Mouse (Mus musculus) forebrain, embryonic 14.5 days (tissue): ENCODE results near the gene Rfc4. TPM values are rescaled to one million over a fixed set of nuclear protein-coding genes. Genes with fewer than 3 reads are reported as not detected.
A peak's percentile ranks its signal among the peaks of the same experiment; 100 is the strongest.
"Not testable (repeated sequence)": the region's sequence is repeated elsewhere in the genome, so short reads cannot be mapped to it uniquely, and the experiment has no call there.

Source experiments
- ATAC-seq: fragments of 200-750 bp; cut with Nextera tagmentation; 2 replicates; pipeline ENCODE4 v1.8.0; 2017; ENCODE audit warnings: mild to moderate bottlenecking, moderate library complexity
- DNase-seq: peaks from one replicate; pipeline ENCODE4 v3.0.0-alpha.2; 2015; ENCODE audit warnings: low spot score
- H3K27ac ChIP-seq: fragments of 300-500 bp; sonication (generic); 2 replicates; pipeline ENCODE4 v1.5.1; 2014; ENCODE audit warnings: low read depth, mild to moderate bottlenecking, control low read depth, low read length, moderate library complexity
- H3K27me3 ChIP-seq: fragments of 300-500 bp; sonication (generic); replicated peaks from 2 replicates; pipeline ENCODE4 v1.6.1; 2014; ENCODE audit warnings: low read length, control low read depth, mixed read lengths; ENCODE audit not compliant: control insufficient read depth, insufficient read depth
- H3K36me3 ChIP-seq: fragments of 300-500 bp; sonication (generic); 2 replicates; pipeline ENCODE4 v1.6.1; 2014; ENCODE audit warnings: low read length, control low read depth; ENCODE audit not compliant: control insufficient read depth, insufficient read depth
- H3K4me1 ChIP-seq: fragments of 300-500 bp; sonication (generic); 2 replicates; pipeline ENCODE4 v1.6.1; 2014; ENCODE audit warnings: antibody characterized with exemption, low read length, control low read depth; ENCODE audit not compliant: control insufficient read depth, insufficient read depth
- H3K4me2 ChIP-seq: fragments of 300-500 bp; sonication (generic); 2 replicates; pipeline ENCODE4 v1.6.1; 2014; ENCODE audit warnings: mild to moderate bottlenecking, control low read depth, low read length
- H3K4me3 ChIP-seq: fragments of 300-500 bp; sonication (generic); 2 replicates; pipeline ENCODE4 v1.5.1; 2014; ENCODE audit warnings: low read depth, low read length, control low read depth
- H3K9ac ChIP-seq: fragments of 300-500 bp; sonication (generic); 2 replicates; pipeline ENCODE4 v1.6.1; 2014; ENCODE audit warnings: mild to moderate bottlenecking, low read length, control low read depth, moderate library complexity
- H3K9me3 ChIP-seq: fragments of 300-500 bp; sonication (generic); replicated peaks from 2 replicates; pipeline ENCODE4 v1.6.1; 2016; ENCODE audit warnings: low read length, control low read depth, mixed read lengths; ENCODE audit not compliant: control insufficient read depth
- WGBS: fragments of 180-500 bp; shearing (Covaris S2); extraction: QIAGEN DNeasy Blood & Tissue Kit; methylation state at CpG from one replicate; pipeline ENCODE4 v1.1.7; 2014; 5-methylcytosine and 5-hydroxymethylcytosine counted together
- polyA plus RNA-seq: library from polyadenylated mRNA; unstranded; fragments of >200 nt; fragmentation: Nextera tagmentation; extraction: Ambion mirVana; gene quantifications from 2 replicates; pipeline ENCODE4 v1.2.1, GENCODE M21; 2014

Gene Rfc4
- polyA plus RNA-seq, 1 experiment from 2014 or later: 110 TPM

- peak overlapping the region; percentile 32; the same call in 1 of the 2 replicates for H3K9ac ChIP-seq
- peaks cover 7% of the 10 kb centered on the region; the same call in 1 of the 2 replicates for H3K27me3 ChIP-seq
- H3K36me3 ChIP-seq: no peaks in the 10 kb centered on the region
- no peak overlapping the region for H3K27ac ChIP-seq
- peak overlapping the region; percentile 37 for H3K4me2 ChIP-seq
- no peaks in the 10 kb centered on the region for H3K4me1 ChIP-seq
- H3K9me3 ChIP-seq: no peaks in the 10 kb centered on the region
- no peak for ATAC-seq
- no peak for DNase-seq
- H3K4me3 ChIP-seq: no peak overlapping the region
- WGBS: 11% methylated on average over 15 of the region's 15 CpGs
Measured at GRCm38 (mm10) chr16:23102340-23103037, 25.0 kb downstream of the Rfc4 start.

DNA sequence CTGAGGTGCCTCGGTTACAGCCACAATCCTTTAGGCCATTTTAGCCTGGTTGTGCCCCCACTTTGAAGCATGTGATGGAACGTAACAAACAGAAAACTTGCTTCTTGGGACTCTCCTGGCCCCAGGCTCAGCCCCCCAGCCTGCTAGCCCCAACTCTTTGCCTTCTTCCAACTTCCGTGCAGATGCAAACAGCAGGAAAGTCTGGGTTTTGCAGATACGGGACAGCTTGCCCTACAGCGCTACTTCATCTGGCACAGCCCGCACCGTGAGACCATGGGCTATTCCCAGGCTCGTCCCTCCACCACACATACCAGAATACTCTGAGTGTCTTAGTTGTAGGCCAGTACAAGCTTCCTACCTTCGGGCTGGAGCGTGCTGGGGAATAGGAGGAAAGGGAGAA is 26.9 kb downstream of the Rfc4 start:
- Histone ChIP-seq H3K4me1 (no peaks in the 10 kb centered on the region), H3K9ac (no peak overlapping the region), H3K4me3 (no peak overlapping the region), H3K36me3 (no peaks in the 10 kb centered on the region), H3K9me3 (no peaks in the 10 kb centered on the region), H3K27ac (no peak overlapping the region), H3K4me2 (peak overlapping the region; percentile 55), H3K27me3 (peaks cover 7% of the 10 kb centered on the region; the same call in 1 of the 2 replicates)
- no peak for DNase-seq
- WGBS: 18% methylated on average over 10 of the region's 10 CpGs
- no peak for ATAC-seq

GRCm38 (mm10) chr16:23100099-23100575 is 27.4 kb downstream of the Rfc4 start:
- Histone ChIP-seq H3K4me3 (peak overlapping the region; percentile 25), H3K9me3 (no peaks in the 10 kb centered on the region), H3K36me3 (no peaks in the 10 kb centered on the region), H3K9ac (peak overlapping the region; percentile 55), H3K27me3 (peaks cover 7% of the 10 kb centered on the region; the same call in 1 of the 2 replicates), H3K4me2 (peak overlapping the region; percentile 55), H3K27ac (no peak overlapping the region), H3K4me1 (no peaks in the 10 kb centered on the region)
- DNase-seq (peak; percentile 28), ATAC-seq (0 out of 2 replicates have a peak, but pooled peaks have one; percentile 47)
- 0% methylated on average over 9 of the region's 9 CpGs for WGBS

DNA sequence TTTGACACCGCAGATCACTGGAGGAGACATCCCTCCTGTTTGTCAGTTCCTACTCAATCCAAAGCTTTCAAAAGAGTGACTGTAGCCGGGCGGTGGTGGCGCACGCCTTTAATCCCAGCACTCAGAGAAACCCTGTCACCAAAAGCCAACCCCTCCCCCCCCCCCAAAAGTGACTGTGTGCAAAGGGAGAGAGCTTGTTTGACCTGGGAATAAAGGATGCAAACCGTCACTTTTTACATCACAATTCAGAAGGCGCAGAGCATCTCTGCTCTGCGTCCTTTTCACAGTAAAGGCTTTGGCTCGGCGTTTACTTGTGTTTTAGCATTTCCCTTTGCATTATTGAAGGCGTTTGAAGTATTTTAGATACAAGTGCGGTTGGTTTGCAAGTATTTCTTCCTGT is 27.9 kb downstream of the Rfc4 start:
- H3K9ac ChIP-seq: peak overlapping the region; percentile 55
- DNase-seq (no peak), ATAC-seq (no peak)
- WGBS: 4% methylated on average over 12 of the region's 12 CpGs
- H3K27ac ChIP-seq: no peak overlapping the region
- H3K4me3 ChIP-seq: peak overlapping the region; percentile 25
- peak overlapping the region; percentile 55 for H3K4me2 ChIP-seq
- no peaks in the 10 kb centered on the region for H3K4me1 ChIP-seq
- H3K27me3 ChIP-seq: peaks cover 7% of the 10 kb centered on the region; the same call in 1 of the 2 replicates
- H3K9me3 ChIP-seq: no peaks in the 10 kb centered on the region
- H3K36me3 ChIP-seq: no peaks in the 10 kb centered on the region

DNA sequence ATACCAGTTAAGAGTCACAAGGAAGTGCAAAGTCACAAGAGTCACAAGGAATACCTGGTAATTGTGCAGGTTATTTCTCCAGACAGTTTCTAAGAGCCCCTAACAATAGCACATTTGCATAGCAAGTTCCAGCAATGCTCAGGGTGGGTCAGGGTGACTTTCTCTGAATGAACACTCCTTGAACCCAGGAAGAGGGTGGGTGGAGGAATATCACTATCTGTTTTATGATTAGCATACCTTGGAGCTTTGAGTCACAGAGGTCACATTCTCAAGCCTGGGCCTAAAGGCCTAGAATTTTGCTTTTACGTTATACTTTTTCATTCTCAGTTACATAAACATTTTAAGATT is 29.5 kb downstream of the Rfc4 start:
- H3K27me3 ChIP-seq, H3K9ac ChIP-seq, H3K4me2 ChIP-seq, H3K9me3 ChIP-seq, H3K27ac ChIP-seq, ATAC-seq, DNase-seq, H3K36me3 ChIP-seq, H3K4me1 ChIP-seq, H3K4me3 ChIP-seq: not testable (repeated sequence)
- 97% methylated on average over 1 of the region's 1 CpGs for WGBS

DNA sequence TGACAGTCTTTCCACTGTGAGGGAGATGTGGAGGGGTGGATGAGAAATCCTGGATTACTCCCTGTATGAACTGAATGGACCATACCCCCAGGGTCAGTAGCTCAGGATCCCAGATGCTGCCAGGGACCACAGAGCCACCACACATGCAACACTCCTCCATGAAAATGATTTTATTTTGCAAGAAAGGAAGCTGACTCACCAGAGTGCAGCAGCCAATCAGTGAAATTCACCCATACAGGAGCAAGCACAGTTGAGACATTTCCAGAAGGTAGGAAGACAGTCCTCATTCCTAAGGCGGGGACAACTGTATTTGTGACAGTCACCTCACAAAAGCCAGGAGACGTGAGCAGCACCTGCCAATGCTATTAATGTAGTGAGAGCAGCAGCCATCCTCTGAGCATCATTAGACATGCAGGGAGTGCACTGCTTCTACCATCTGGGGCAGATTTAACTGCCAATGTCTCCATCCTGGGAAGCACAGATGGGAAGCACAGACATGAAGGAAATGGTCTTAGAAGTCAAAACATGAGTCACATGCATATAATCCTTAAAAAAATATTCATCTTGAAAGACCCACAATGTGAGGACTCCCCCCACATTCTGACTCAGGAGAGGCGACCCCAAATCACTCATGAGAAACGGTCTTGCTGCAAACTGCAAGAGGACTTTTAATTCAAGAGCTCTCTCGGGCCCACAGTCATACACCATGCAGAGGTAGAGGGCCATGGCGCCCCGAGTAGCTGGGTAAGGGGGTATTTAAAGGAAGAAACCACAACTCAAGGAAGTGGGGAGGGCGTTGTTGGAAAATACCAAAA is 30.0 kb downstream of the Rfc4 start:
- H3K27me3 ChIP-seq, H3K4me2 ChIP-seq, H3K4me1 ChIP-seq, H3K9ac ChIP-seq, H3K27ac ChIP-seq, H3K9me3 ChIP-seq, H3K4me3 ChIP-seq, H3K36me3 ChIP-seq: not testable (repeated sequence)
- peak; percentile 58 for DNase-seq
- ATAC-seq: peak; percentile 78; the same call in 1 of the 2 replicates
- 80% methylated on average over 8 of the region's 8 CpGs for WGBS

DNA sequence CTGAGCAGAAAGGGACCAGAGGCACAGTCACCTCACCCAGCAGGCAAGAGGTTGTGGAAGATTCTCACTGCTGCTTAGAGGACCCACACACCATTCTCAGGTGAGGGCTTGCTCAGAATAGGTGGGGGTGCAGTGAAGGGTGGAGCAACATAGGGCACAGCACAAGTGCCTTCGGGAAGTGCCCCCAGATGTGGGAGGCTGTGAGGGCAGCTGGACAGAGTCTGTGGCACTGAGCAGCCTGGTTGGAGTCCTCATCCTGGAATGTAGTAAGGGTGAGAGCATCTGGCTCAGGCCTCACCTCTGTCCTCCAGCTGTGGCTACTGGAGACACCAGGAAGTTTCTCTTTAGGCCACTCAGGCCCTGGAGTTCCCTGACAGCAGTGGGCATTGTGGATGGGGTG is 30.7 kb downstream of the Rfc4 start:
- not testable (repeated sequence) for H3K27ac ChIP-seq, H3K4me1 ChIP-seq, H3K9ac ChIP-seq, H3K9me3 ChIP-seq, H3K36me3 ChIP-seq, DNase-seq, H3K27me3 ChIP-seq, H3K4me3 ChIP-seq, H3K4me2 ChIP-seq
- peak; percentile 27; the same call in 1 of the 2 replicates for ATAC-seq
- 91% methylated on average over 1 of the region's 1 CpGs for WGBS

GRCm38 (mm10) chr16:23095581-23095980 is 32.0 kb downstream of the Rfc4 start:
- H3K9ac ChIP-seq, H3K4me1 ChIP-seq, H3K4me2 ChIP-seq, H3K9me3 ChIP-seq, DNase-seq, H3K27me3 ChIP-seq, H3K4me3 ChIP-seq, H3K36me3 ChIP-seq, H3K27ac ChIP-seq, ATAC-seq: not testable (repeated sequence)
- WGBS: 93% methylated on average over 5 of the region's 5 CpGs

- no peak overlapping the region for H3K27ac ChIP-seq
- H3K9ac ChIP-seq: no peak overlapping the region
- DNase-seq (no peak), ATAC-seq (no peak)
- no peak overlapping the region for H3K4me3 ChIP-seq
- no peaks in the 10 kb centered on the region for H3K27me3 ChIP-seq
- no peak overlapping the region for H3K4me2 ChIP-seq
- 89% methylated on average over 6 of the region's 6 CpGs for WGBS
- H3K36me3 ChIP-seq: no peaks in the 10 kb centered on the region
- H3K4me1 ChIP-seq: no peaks in the 10 kb centered on the region
- no peaks in the 10 kb centered on the region for H3K9me3 ChIP-seq
Measured at GRCm38 (mm10) chr16:23094136-23094535, 33.4 kb downstream of the Rfc4 start.
